Mouse (Mus musculus) lung, postnatal 0 days (tissue): ENCODE measurements around the gene Ccdc124. TPM values are rescaled to one million over a fixed set of nuclear protein-coding genes. Genes with fewer than 3 reads are reported as not detected.

Source experiments
- ATAC-seq: fragments of 200-750 bp; cut with Nextera tagmentation; 2 replicates; pipeline ENCODE4 v1.8.0; 2017; ENCODE audit warnings: moderate library complexity
- DNase-seq: peaks from one replicate; pipeline ENCODE4 v3.0.0-alpha.2; 2016; ENCODE audit warnings: low spot score
- H3K27ac ChIP-seq: fragments of 300-500 bp; sonication (generic); 2 replicates; pipeline ENCODE4 v1.5.1; 2014; ENCODE audit warnings: antibody characterized with exemption, mild to moderate bottlenecking, low read length, mixed read lengths
- H3K27me3 ChIP-seq: fragments of 300-500 bp; sonication (generic); replicated peaks from 2 replicates; pipeline ENCODE4 v1.6.1; 2014; ENCODE audit warnings: low read length, mixed read lengths; ENCODE audit not compliant: insufficient read depth
- H3K36me3 ChIP-seq: fragments of 300-500 bp; sonication (generic); 2 replicates; pipeline ENCODE4 v1.6.1; 2014; ENCODE audit warnings: low read length, mixed read lengths; ENCODE audit not compliant: insufficient read depth
- H3K4me1 ChIP-seq: fragments of 300-500 bp; sonication (generic); 2 replicates; pipeline ENCODE4 v1.6.1; 2014; ENCODE audit warnings: antibody characterized with exemption, low read depth, low read length, mixed read lengths; ENCODE audit not compliant: insufficient read depth
- H3K4me2 ChIP-seq: fragments of 300-500 bp; sonication (generic); replicated peaks from 2 replicates; pipeline ENCODE4 v1.6.1; 2014; ENCODE audit warnings: low read depth, mild to moderate bottlenecking, low read length, moderate library complexity, mixed read lengths
- H3K4me3 ChIP-seq: fragments of 300-500 bp; sonication (generic); 2 replicates; pipeline ENCODE4 v1.5.1; 2014; ENCODE audit warnings: low read depth, low read length
- H3K9ac ChIP-seq: fragments of 300-500 bp; sonication (generic); replicated peaks from 2 replicates; pipeline ENCODE4 v1.6.1; 2014; ENCODE audit warnings: low read depth, mild to moderate bottlenecking
- H3K9me3 ChIP-seq: fragments of 300-500 bp; sonication (generic); 2 replicates; pipeline ENCODE4 v1.6.1; 2016; ENCODE audit warnings: low read length, mixed read lengths
- CTCF ChIP-seq: IDR thresholded peaks from 2 replicates; pipeline ENCODE4 v1.5.1; 2016; ENCODE audit warnings: antibody characterized with exemption, mild to moderate bottlenecking
- EP300 ChIP-seq: IDR thresholded peaks from 2 replicates; pipeline ENCODE4 v1.6.1; 2016; ENCODE audit warnings: antibody characterized with exemption, mild to moderate bottlenecking, control low read depth
- WGBS: fragments of 180-500 bp; shearing (Covaris S2); extraction: QIAGEN DNeasy Blood & Tissue Kit; methylation state at CpG from one replicate; pipeline ENCODE4 v1.1.7; 2014; 5-methylcytosine and 5-hydroxymethylcytosine counted together
- polyA plus RNA-seq: library from polyadenylated mRNA; unstranded; fragments of >200 nt; fragmentation: Nextera tagmentation; extraction: Ambion mirVana; gene quantifications from 2 replicates; pipeline ENCODE4 v1.2.1, GENCODE M21; 2015

Gene Ccdc124
- polyA plus RNA-seq, 1 experiment from 2014 or later, result 68.5 TPM

DNA sequence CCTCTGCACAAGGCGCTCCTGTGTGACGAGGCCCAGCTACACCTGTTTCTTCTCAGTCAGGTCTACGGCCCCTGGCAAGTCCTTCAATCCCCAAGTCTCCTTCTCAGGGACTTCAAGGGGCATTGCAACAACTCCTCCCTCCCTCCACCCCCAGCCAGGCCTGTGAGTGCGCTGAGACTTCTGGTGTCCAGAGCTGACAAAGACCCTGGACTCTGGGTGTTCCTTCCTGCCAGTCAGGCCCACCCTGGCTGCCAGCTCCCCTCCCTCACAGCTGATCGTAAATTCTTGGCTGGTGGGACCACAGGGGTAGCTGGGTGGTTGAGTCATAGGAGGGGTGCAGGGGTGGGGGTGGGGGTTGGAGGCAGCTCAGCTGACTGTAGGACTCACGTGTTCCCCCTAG lies 21.9 kb downstream of the Ccdc124 start:
- no peak for TF ChIP-seq EP300
- no peak for TF ChIP-seq CTCF
- Histone ChIP-seq H3K9ac (no peak overlapping the region), H3K4me1 (no peaks in the 10 kb centered on the region; the same call in 1 of the 2 replicates), H3K9me3 (no peaks in the 10 kb centered on the region), H3K27me3 (no peaks in the 10 kb centered on the region), H3K4me3 (no peak overlapping the region), H3K4me2 (no peak overlapping the region), H3K36me3 (no peaks in the 10 kb centered on the region), H3K27ac (no peak overlapping the region)
- DNase-seq, result no peak
- 44% methylated on average over 6 of the region's 6 CpGs for WGBS
- ATAC-seq, result no peak

DNA sequence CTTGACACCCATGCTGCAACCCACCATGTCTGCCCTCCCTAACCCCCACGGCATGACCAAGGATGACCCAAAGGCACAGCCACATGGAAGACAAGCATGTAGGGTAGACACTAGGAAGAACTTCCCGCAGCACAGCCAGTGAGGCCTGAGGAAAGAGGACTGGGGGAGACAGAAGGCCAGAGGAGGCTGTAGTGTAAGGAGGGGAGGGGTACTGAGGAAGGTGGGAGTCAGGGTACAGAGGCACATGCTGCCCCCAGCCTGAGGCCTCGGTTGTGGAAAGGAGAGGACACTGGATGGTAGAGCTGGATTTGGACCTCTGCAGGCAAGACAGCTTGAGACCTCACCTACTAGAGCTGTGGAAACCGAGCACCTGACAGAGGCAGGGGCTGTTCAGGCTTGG lies 22.8 kb downstream of the Ccdc124 start:
- WGBS, result 88% methylated on average over 4 of the region's 4 CpGs
- no peak for DNase-seq
- TF ChIP-seq CTCF (no peak), EP300 (no peak)
- Histone ChIP-seq H3K9ac (no peak overlapping the region), H3K27me3 (no peaks in the 10 kb centered on the region), H3K4me3 (no peak overlapping the region), H3K4me1 (no peaks in the 10 kb centered on the region), H3K27ac (no peak overlapping the region), H3K36me3 (no peaks in the 10 kb centered on the region), H3K9me3 (no peaks in the 10 kb centered on the region), H3K4me2 (no peak overlapping the region)
- ATAC-seq, result no peak

DNA sequence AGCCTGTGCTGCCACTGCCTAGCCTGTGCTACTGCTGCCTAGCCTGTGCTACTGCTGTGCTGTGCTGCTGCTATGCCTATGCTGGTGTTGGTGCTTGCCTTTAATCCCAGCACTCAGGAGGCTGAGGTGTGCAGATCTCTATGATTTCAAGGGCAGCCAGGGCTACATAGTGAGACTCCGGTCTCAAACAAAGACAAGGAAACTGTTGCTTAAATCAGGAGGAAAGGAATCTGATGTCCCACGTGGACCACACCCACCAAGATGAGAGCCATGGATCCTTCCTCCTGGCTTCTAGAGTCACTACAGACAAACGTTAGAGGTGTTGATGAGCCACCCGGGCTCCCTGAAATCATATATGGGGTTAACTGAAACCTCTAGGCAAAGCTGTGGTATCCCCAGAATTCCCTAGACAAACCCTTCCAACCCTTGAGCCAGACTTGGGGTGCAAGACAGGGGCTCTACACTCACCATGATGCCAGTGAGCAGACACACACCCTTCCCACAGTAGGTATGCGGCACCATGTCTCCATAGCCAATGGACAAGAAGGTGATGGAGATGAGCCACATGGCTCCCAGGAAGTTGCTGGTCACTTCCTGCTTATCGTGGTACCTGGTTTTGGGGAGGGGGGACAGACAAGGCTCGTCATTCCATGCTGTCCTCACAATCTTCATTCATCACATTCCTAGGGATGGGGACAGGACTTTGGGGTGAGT lies 23.4 kb downstream of the Ccdc124 start:
- 61% methylated on average over 7 of the region's 7 CpGs for WGBS

DNA sequence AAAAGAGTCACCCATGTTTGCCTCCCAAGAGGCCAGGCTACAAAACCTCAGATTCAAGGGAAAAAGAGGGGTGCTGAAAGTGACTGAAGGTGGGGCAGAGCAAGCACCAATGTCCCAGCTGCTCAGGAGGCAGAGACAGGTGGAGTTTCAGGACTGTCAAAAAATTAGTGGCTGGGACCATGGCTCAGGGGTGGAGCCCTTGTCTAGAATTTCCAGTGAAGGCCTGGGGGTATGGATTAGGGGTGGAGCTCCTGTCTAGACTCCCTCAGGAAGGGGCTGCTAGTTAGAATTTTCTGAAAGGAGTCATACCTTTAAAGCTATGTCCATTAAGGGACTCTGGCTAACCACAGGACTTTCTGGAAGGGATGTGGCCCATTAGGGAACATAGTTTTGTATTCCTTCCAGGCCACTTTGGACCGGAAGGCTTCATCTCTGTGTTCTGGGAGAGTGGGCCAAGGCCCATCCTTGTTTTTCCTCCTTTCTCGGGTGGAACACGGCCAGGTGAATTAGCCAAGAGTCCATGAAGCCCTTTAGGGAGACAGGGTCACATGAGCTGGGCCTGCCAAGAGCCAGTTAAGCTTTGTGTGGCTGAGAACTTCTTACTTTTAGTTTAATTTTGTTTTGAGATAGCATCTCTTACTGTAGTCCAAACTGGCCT lies 24.3 kb downstream of the Ccdc124 start:
- Histone ChIP-seq H3K9me3 (no peaks in the 10 kb centered on the region), H3K27me3 (no peaks in the 10 kb centered on the region), H3K9ac (no peak overlapping the region), H3K36me3 (no peaks in the 10 kb centered on the region), H3K4me2 (no peak overlapping the region), H3K27ac (no peak overlapping the region), H3K4me1 (no peaks in the 10 kb centered on the region), H3K4me3 (no peak overlapping the region)
- TF ChIP-seq EP300 (no peak), CTCF (no peak)
- DNase-seq, result no peak
- ATAC-seq, result no peak
- 72% methylated on average over 3 of the region's 3 CpGs for WGBS

More for the DNA sequence above, 23.4 kb downstream of the Ccdc124 start:
- no peak overlapping the region for H3K9ac ChIP-seq
- no peak for DNase-seq
- no peaks in the 10 kb centered on the region for H3K9me3 ChIP-seq
- no peak overlapping the region for H3K27ac ChIP-seq
- no peak overlapping the region for H3K4me3 ChIP-seq
- TF ChIP-seq CTCF, result no peak
- no peak for TF ChIP-seq EP300
- H3K36me3 ChIP-seq, result no peaks in the 10 kb centered on the region
- H3K4me1 ChIP-seq, result no peaks in the 10 kb centered on the region
- no peaks in the 10 kb centered on the region for H3K27me3 ChIP-seq
- no peak overlapping the region for H3K4me2 ChIP-seq
- ATAC-seq, result no peak

DNA sequence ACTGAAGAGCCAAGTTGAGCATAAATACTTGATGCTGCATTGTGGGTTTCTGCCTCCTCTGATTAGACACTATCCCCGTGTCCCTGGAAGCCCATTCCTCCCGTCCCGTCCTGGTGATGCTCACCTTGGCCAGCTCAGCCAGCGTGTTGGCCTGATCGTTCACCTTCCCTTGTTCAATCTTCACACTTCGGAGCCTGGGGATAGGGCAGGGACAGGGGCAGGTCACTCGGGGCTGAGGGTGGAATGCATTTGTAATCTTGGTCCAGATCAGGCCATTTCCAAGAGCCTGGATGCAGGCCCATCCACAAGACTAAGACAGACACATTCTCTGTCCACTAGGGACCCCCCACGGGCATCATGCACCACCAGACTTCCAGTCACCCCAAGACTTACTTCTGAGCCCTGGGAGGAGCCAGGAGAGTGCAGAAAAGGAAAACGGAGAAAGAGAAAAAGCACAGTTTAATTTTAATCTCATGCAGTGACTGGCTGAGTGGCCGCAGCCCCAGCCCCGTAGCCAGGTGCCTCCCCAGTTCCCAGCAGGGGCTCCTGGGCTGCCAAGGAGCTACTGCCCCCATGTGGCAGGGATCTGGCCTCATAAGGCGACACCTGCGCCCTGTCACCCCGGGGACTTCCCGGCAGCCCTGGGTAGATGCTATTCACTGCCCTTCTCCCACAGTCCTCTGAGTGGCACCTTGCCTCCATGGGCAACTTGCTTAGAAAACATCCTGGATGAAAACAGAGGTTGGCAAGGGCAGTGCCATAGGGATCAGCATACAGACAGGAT lies 27.2 kb downstream of the Ccdc124 start:
- DNase-seq (no peak), ATAC-seq (no peak)
- Histone ChIP-seq H3K9ac (no peak overlapping the region), H3K27me3 (no peaks in the 10 kb centered on the region), H3K36me3 (no peaks in the 10 kb centered on the region), H3K4me3 (no peak overlapping the region), H3K4me2 (no peak overlapping the region), H3K9me3 (no peaks in the 10 kb centered on the region), H3K4me1 (no peaks in the 10 kb centered on the region), H3K27ac (no peak overlapping the region)
- TF ChIP-seq EP300, result no peak
- TF ChIP-seq CTCF, result peak; percentile 37
- WGBS, result 49% methylated on average over 15 of the region's 15 CpGs

- no peak overlapping the region for H3K27ac ChIP-seq
- H3K27me3 ChIP-seq, result no peaks in the 10 kb centered on the region
- DNase-seq (no peak), ATAC-seq (no peak)
- 45% methylated on average over 5 of the region's 5 CpGs for WGBS
- H3K9me3 ChIP-seq, result no peaks in the 10 kb centered on the region
- no peak overlapping the region for H3K9ac ChIP-seq
- no peaks in the 10 kb centered on the region for H3K36me3 ChIP-seq
- H3K4me1 ChIP-seq, result peaks cover 2% of the 10 kb centered on the region; the same call in 1 of the 2 replicates
- H3K4me2 ChIP-seq, result no peak overlapping the region
- no peak for TF ChIP-seq EP300
- no peak for TF ChIP-seq CTCF
- no peak overlapping the region for H3K4me3 ChIP-seq
These were observed 28.6 kb downstream of the Ccdc124 start for GRCm38 (mm10) chr8:70845108-70845507.
